ENCODE assay signal across 20 mouse cellular contexts in the genomic region with DNA sequence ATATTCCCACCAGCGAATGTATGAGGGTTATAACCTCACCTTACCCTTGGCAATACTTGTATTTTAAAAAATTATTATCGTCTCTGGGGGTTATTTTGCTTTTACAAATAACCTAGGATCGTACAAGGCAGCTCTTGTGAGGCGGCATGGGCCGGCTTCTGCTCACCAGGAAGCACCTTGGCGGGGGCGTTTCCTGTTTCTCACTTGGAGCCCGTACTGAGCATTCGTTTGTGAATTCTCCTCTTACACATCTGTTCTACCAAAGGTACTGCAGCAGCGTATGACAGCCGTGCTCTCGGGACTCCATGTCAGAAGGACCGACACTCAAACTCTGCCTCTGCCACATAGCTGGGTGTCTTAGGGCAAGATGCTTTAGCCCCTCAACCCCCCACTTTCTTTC.
DNase-seq lines count a peak whose midpoint lies in the region; ATAC-seq and TF ChIP-seq lines count a peak whose summit lies in the region.
"Had no signal": no experiment of that assay in that cellular context is flagged by ENCODE, and none has a peak within 500 bp of the region (broad histone marks: within the 10 kb centered on the region; RNA-seq: fewer than 3 reads in every experiment).

No protein-coding gene starts in this region.

- WGBS in spleen, adult 2 months = 7% methylated on average over 13 of the region's 13 CpGs

- H3K36me3 ChIP-seq in spleen, adult 2 months (ENCODE audit: control insufficient read depth, insufficient read depth, low read length) = no peaks in the 10 kb centered on the region
- H3K36me3 ChIP-seq: forebrain, embryonic 15.5 days; G1E; heart, embryonic 12.5 days; limb, embryonic 13.5 days; lung, embryonic 15.5 days; neural tube, embryonic 13.5 days had no signal

- intact Hi-C loops in heart, postnatal 14 days (cut with DNase I) = no loop called here

- no peaks in the 10 kb centered on the region for H3K27me3 ChIP-seq in spleen, adult 2 months (ENCODE audit: control insufficient read depth, insufficient read depth, low read length)
- H3K27me3 ChIP-seq: heart, embryonic 12.5 days; lung, embryonic 15.5 days had no signal

- TF ChIP-seq CTCF in spleen, adult 2 months (IDR thresholded peaks at IDR 0.05; ENCODE audit: extremely low read depth, insufficient read depth, insufficient read length, insufficient replicate concordance) = no peak

- ATAC-seq in neutrophil, adult 5-6 weeks (ENCODE audit: extremely low read depth, insufficient number of reproducible peaks, low FRiP score, poor library complexity, severe bottlenecking) = peak; percentile 50; the same call in 1 of the 2 replicates
- ATAC-seq in megakaryocyte-erythroid progenitor cell, adult 5-6 weeks (replicated peaks; ENCODE audit: low FRiP score, low TSS enrichment, poor library complexity, severe bottlenecking) = no peak
- ATAC-seq: forebrain, embryonic 15.5 days; intestine, embryonic 16.5 days had no signal

- no peak overlapping the region for H3K27ac ChIP-seq in spleen, adult 2 months (ENCODE audit: insufficient read depth, low read length)
- H3K27ac ChIP-seq: forebrain, embryonic 15.5 days; limb, embryonic 13.5 days; lung, embryonic 15.5 days; neural tube, embryonic 13.5 days had no signal

- DNase-seq in spleen, adult 2 months (ENCODE audit: low read depth in 1 of 2, low spot score in 2 of 2) = peak; percentile 21 to 47
- no peak for DNase-seq in spleen, adult 12 weeks (ENCODE audit: low spot score)
- peak; percentile 22 for DNase-seq in c-Kit-positive CD71-negative TER-119-negative erythroid progenitor cells, embryonic 14.5 days (ENCODE audit: low read depth)
- peak; percentile 81 for DNase-seq in thymus, postnatal 4 days
- DNase-seq in cerebellum, postnatal 4 days (ENCODE audit: low spot score in 2 of 2) = no peak
- DNase-seq in heart, postnatal 14 days = no peak
- DNase-seq: cerebellum, adult 11-12 months; gastrocnemius, postnatal 10 days; kidney, postnatal 36 days; midbrain, embryonic 14.5 days; retina, postnatal 1 day had no signal

- no peak for TF ChIP-seq POLR2A in spleen, adult 2 months (IDR thresholded peaks at IDR 0.05; ENCODE audit: low read depth, low read length)

- no peak overlapping the region for H3K4me3 ChIP-seq in spleen, adult 2 months (ENCODE audit: extremely low read depth, insufficient read depth, insufficient read length)
- H3K4me3 ChIP-seq: forebrain, embryonic 15.5 days; heart, embryonic 12.5 days; limb, embryonic 13.5 days; lung, embryonic 15.5 days; neural tube, embryonic 13.5 days had no signal

- H3K4me1 ChIP-seq in spleen, adult 2 months (ENCODE audit: control insufficient read depth, insufficient read depth, insufficient read length) = peaks cover 3% of the 10 kb centered on the region; the same call in 1 of the 2 replicates
- H3K4me1 ChIP-seq: forebrain, embryonic 15.5 days; lung, embryonic 15.5 days had no signal

Comparison
In these comparisons a context has a peak if more than half of its experiments do, and no peak if none do; other contexts are left out.
1. DNase-seq: peak in spleen, adult 2 months (2 of 2), c-Kit-positive CD71-negative TER-119-negative erythroid progenitor cells, embryonic 14.5 days (single experiment) and thymus, postnatal 4 days (single experiment); none in spleen, adult 12 weeks (single experiment), cerebellum, postnatal 4 days (0 of 2) and heart, postnatal 14 days (0 of 2).